Mouse (Mus musculus) heart, postnatal 0 days (tissue): ENCODE data around the gene Celf2.

ENCODE experiments used
- CTCF ChIP-seq: IDR thresholded peaks from 2 replicates; pipeline ENCODE4 v1.5.1; 2016; ENCODE audit warnings: antibody characterized with exemption, control low read depth, low read depth
- EP300 ChIP-seq: IDR thresholded peaks from 2 replicates; pipeline ENCODE4 v1.6.1; 2016; ENCODE audit warnings: antibody characterized with exemption, low read depth

DNA sequence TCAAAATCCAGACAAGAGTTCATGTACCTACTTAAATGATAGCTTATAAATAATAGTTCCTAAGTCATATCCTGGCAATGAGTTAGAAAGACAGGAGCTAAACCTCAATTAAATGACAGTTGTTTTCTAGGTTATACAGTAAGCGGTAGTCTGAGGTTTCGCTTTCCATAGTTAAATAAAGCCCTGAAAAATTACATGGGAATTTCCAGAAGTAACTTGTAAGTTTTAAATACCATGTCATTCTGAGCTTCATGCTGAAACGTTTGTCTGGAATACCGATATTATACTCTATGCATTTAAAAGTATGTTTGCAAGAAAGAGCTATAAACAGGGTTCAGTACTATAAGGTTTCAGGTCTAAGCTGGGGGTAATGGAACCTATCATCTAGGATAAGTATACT is 862.3 kb downstream of the Celf2 start:
- TF ChIP-seq CTCF = no peak
- TF ChIP-seq EP300 = no peak
